Mouse (Mus musculus): ENCODE data around the gene Gk5. TPM values are rescaled to one million over a fixed set of nuclear protein-coding genes. Genes with fewer than 3 reads are reported as not detected.

Gk5 gene
- polyA plus RNA-seq, 1 experiment = 0.62 TPM

DNA sequence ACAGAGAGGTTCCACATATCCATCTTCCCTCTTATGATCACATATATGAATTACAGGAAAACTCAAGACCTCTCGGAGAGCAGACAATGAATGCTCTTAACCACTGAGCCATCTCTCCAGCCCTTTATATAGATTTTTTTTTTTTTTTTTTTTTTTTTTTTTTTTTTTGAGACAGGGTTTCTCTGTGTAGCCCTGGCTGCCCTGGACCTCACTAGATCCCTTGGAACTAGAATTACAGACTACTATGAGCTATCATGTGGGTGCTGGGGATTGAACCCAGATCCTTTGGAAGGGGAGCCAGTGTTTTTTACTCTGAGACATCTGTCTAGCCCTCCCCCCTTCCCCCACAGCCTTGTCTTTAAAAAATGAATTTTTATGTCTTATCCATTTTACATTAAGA is 98.1 kb downstream of the Gk5 start:
- H3K4me1 ChIP-seq (ENCODE audit: control insufficient read depth, insufficient read depth, low read length) = no peaks in the 10 kb centered on the region
- WGBS = 88% methylated on average over 1 of the region's 1 CpGs
- no peak overlapping the region for H3K4me3 ChIP-seq (replicated peaks; ENCODE audit: control insufficient read depth, low read depth, low read length)
- TF ChIP-seq POLR2A (IDR thresholded peaks at IDR 0.05; ENCODE audit: borderline replicate concordance, control insufficient read depth, low read depth, low read length) (no peak), CTCF (IDR thresholded peaks at IDR 0.05; ENCODE audit: control insufficient read depth, insufficient read depth, low read length) (no peak)
- no peak overlapping the region for H3K27ac ChIP-seq (ENCODE audit: control insufficient read depth, insufficient read depth, low read depth, low read length, poor library complexity)

- no peak overlapping the region for H3K27ac ChIP-seq (ENCODE audit: control insufficient read depth, insufficient read depth, low read depth, low read length, poor library complexity)
- no peaks in the 10 kb centered on the region for H3K4me1 ChIP-seq (ENCODE audit: control insufficient read depth, insufficient read depth, low read length)
- no peak overlapping the region for H3K4me3 ChIP-seq (replicated peaks; ENCODE audit: control insufficient read depth, low read depth, low read length)
- TF ChIP-seq POLR2A (IDR thresholded peaks at IDR 0.05; ENCODE audit: borderline replicate concordance, control insufficient read depth, low read depth, low read length) (no peak), CTCF (IDR thresholded peaks at IDR 0.05; ENCODE audit: control insufficient read depth, insufficient read depth, low read length) (no peak)
Observed at GRCm38 (mm10) chr9:96217799-96218198, 98.6 kb downstream of the Gk5 start.

- Histone ChIP-seq H3K4me1 (ENCODE audit: control insufficient read depth, insufficient read depth, low read length) (no peaks in the 10 kb centered on the region), H3K27ac (ENCODE audit: control insufficient read depth, insufficient read depth, low read depth, low read length, poor library complexity) (no peak overlapping the region), H3K4me3 (replicated peaks; ENCODE audit: control insufficient read depth, low read depth, low read length) (no peak overlapping the region)
- TF ChIP-seq POLR2A (IDR thresholded peaks at IDR 0.05; ENCODE audit: borderline replicate concordance, control insufficient read depth, low read depth, low read length) (no peak), CTCF (IDR thresholded peaks at IDR 0.05; ENCODE audit: control insufficient read depth, insufficient read depth, low read length) (no peak)
- 51% methylated on average over 2 of the region's 2 CpGs for WGBS
Observed at GRCm38 (mm10) chr9:96219114-96219669, 100.0 kb downstream of the Gk5 start.

GRCm38 (mm10) chr9:96220419-96220818 is 101.3 kb downstream of the Gk5 start:
- Histone ChIP-seq H3K4me3 (replicated peaks; ENCODE audit: control insufficient read depth, low read depth, low read length) (no peak overlapping the region), H3K4me1 (ENCODE audit: control insufficient read depth, insufficient read depth, low read length) (no peaks in the 10 kb centered on the region), H3K27ac (ENCODE audit: control insufficient read depth, insufficient read depth, low read depth, low read length, poor library complexity) (no peak overlapping the region)
- TF ChIP-seq POLR2A (IDR thresholded peaks at IDR 0.05; ENCODE audit: borderline replicate concordance, control insufficient read depth, low read depth, low read length) = no peak

DNA sequence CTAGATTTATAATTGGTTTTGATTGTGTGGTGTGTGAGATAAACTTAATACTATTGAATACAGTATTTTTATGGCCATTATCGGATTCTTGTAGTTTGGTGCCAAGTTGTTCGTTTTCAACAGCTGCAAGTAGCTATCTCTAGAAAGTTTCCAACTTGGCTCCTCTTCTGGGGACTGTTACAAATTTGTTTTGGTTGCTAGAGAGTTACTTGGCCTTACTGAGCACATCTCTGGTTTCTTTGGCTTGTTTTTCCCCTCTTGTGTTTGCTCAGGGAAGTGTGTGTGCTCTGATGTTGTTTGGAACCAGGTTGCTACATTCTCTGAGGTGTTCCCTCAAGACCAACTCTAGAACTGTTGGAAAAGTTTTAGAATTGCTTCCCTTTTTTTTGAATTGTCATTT is 104.1 kb downstream of the Gk5 start:
- 66% methylated on average over 2 of the region's 2 CpGs for WGBS
- Histone ChIP-seq H3K4me1 (ENCODE audit: control insufficient read depth, insufficient read depth, low read length) (no peaks in the 10 kb centered on the region), H3K4me3 (replicated peaks; ENCODE audit: control insufficient read depth, low read depth, low read length) (no peak overlapping the region), H3K27ac (ENCODE audit: control insufficient read depth, insufficient read depth, low read depth, low read length, poor library complexity) (no peak overlapping the region)
- TF ChIP-seq CTCF (IDR thresholded peaks at IDR 0.05; ENCODE audit: control insufficient read depth, insufficient read depth, low read length) (no peak), POLR2A (IDR thresholded peaks at IDR 0.05; ENCODE audit: borderline replicate concordance, control insufficient read depth, low read depth, low read length) (no peak)

GRCm38 (mm10) chr9:96228285-96228684 is 109.1 kb downstream of the Gk5 start:
- Histone ChIP-seq H3K4me1 (ENCODE audit: control insufficient read depth, insufficient read depth, low read length) (no peaks in the 10 kb centered on the region), H3K4me3 (replicated peaks; ENCODE audit: control insufficient read depth, low read depth, low read length) (no peak overlapping the region), H3K27ac (ENCODE audit: control insufficient read depth, insufficient read depth, low read depth, low read length, poor library complexity) (no peak overlapping the region)
- TF ChIP-seq CTCF (IDR thresholded peaks at IDR 0.05; ENCODE audit: control insufficient read depth, insufficient read depth, low read length) (no peak), POLR2A (IDR thresholded peaks at IDR 0.05; ENCODE audit: borderline replicate concordance, control insufficient read depth, low read depth, low read length) (no peak)

- Histone ChIP-seq H3K27ac (ENCODE audit: control insufficient read depth, insufficient read depth, low read depth, low read length, poor library complexity) (no peak overlapping the region), H3K4me1 (ENCODE audit: control insufficient read depth, insufficient read depth, low read length) (no peaks in the 10 kb centered on the region), H3K4me3 (replicated peaks; ENCODE audit: control insufficient read depth, low read depth, low read length) (no peak overlapping the region)
- TF ChIP-seq CTCF (IDR thresholded peaks at IDR 0.05; ENCODE audit: control insufficient read depth, insufficient read depth, low read length) (no peak), POLR2A (IDR thresholded peaks at IDR 0.05; ENCODE audit: borderline replicate concordance, control insufficient read depth, low read depth, low read length) (no peak)
- whole genome bisulfite sequencing = 87% methylated on average over 2 of the region's 2 CpGs
Observed at GRCm38 (mm10) chr9:96230271-96230670, 111.1 kb downstream of the Gk5 start.

Other genes with a start within 250 kb of the Gk5 start
- gene Xrn1, start 164.6 kb upstream of the Gk5 start, polyA plus RNA-seq (2011; ENCODE audit: insufficient read depth, insufficient read length, low replicate concordance, missing spikeins) = 8.6 and 16.9 TPM in 2 replicates
- 72.5 and 97.5 TPM in 2 replicates for gene Tfdp2, start 76.9 kb downstream of the Gk5 start, polyA plus RNA-seq (2011; ENCODE audit: insufficient read depth, insufficient read length, low replicate concordance, missing spikeins)
- 43.9 and 72.2 TPM in 2 replicates for gene Atp1b3, start 245.1 kb downstream of the Gk5 start, polyA plus RNA-seq (2011; ENCODE audit: insufficient read depth, insufficient read length, low replicate concordance, missing spikeins)

Measured in bone marrow, adult 2 months (tissue).